Mouse (Mus musculus) ES-E14 (cell line): ENCODE measurements at regions not wholly inside any gene's neighbourhood (a gene's known extent, or its start where the extent isn't known, plus 50 kb on each side); places are given as distances from the start of the nearest gene placed in this dataset.

Experiments used
- DNase-seq: peaks from one replicate; pipeline ENCODE4 v3.0.0-alpha.2; 2013; ENCODE audit warnings: low read depth, low spot score
- H3K27ac ChIP-seq: 2 replicates; pipeline ENCODE4 v1.5.1; 2012; ENCODE audit warnings: low read depth, mild to moderate bottlenecking, low read length, moderate library complexity, mixed read lengths; ENCODE audit not compliant: poor library complexity, insufficient read depth, severe bottlenecking
- H3K36me3 ChIP-seq: 2 replicates; pipeline ENCODE4 v1.6.1; 2012; ENCODE audit warnings: mild to moderate bottlenecking, low read length, moderate library complexity, mixed read lengths; ENCODE audit not compliant: control insufficient read depth, poor library complexity, insufficient read depth, severe bottlenecking
- H3K4me1 ChIP-seq, 2 experiments: fragments of 150-350 bp in 1 of 2; sonication (generic) in 1 of 2; 2 replicates each; pipeline ENCODE4 v1.6.1; 2012; ENCODE audit warnings: low read length in 2 of 2, mild to moderate bottlenecking in 1 of 2, mixed read lengths in 1 of 2; ENCODE audit not compliant: control insufficient read depth in 2 of 2, insufficient read depth in 2 of 2, poor library complexity in 1 of 2
- H3K4me3 ChIP-seq, 2 experiments: fragments of 150-350 bp in 1 of 2; sonication (generic) in 1 of 2; 2 replicates each; pipeline ENCODE4 v1.5.1; 2012; ENCODE audit warnings: low read length in 2 of 2, low read depth in 1 of 2, mild to moderate bottlenecking in 1 of 2, mixed read lengths in 1 of 2; ENCODE audit not compliant: insufficient read depth in 1 of 2, poor library complexity in 1 of 2, severe bottlenecking in 1 of 2
- H3K9ac ChIP-seq: 2 replicates; pipeline ENCODE4 v1.6.1; 2012; ENCODE audit warnings: low read depth, mild to moderate bottlenecking, low read length, mixed read lengths; ENCODE audit not compliant: poor library complexity, insufficient read depth, severe bottlenecking
- H3K9me3 ChIP-seq: fragments of 150-350 bp; sonication (generic); 2 replicates; pipeline ENCODE4 v1.6.1; 2012; ENCODE audit warnings: low read depth, mild to moderate bottlenecking, low read length; ENCODE audit not compliant: control insufficient read depth, insufficient read depth
- CHD2 ChIP-seq: IDR thresholded peaks from 2 replicates; pipeline ENCODE4 v1.6.1; 2014; ENCODE audit warnings: mild to moderate bottlenecking, low read depth, low read length, inconsistent platforms
- HCFC1 ChIP-seq: IDR thresholded peaks from 2 replicates; pipeline ENCODE4 v1.6.1; 2012; ENCODE audit warnings: low read length, inconsistent platforms, borderline replicate concordance; ENCODE audit not compliant: insufficient read depth
- MAFK ChIP-seq: IDR thresholded peaks from 2 replicates; pipeline ENCODE4 v1.6.1; 2014; ENCODE audit warnings: mild to moderate bottlenecking, low read depth, low read length, inconsistent platforms; ENCODE audit not compliant: insufficient read depth
- ZC3H11A ChIP-seq: IDR thresholded peaks from 2 replicates; pipeline ENCODE4 v1.6.1; 2012; ENCODE audit warnings: low read depth, mild to moderate bottlenecking, inconsistent platforms, low read length, borderline replicate concordance
- ZNF384 ChIP-seq: IDR thresholded peaks from 2 replicates; pipeline ENCODE4 v1.6.1; 2012; ENCODE audit warnings: low read depth, low read length, inconsistent platforms
- in situ Hi-C, 2 experiments: fragments of 600-800 bp; cut with MboI; formaldehyde crosslinking; loops; one replicate each; pipeline ENCODE4 v1.15.1; 2025; ENCODE audit warnings: low sequenced_read_pairs in 2 of 2, inconsistent platforms in 1 of 2; ENCODE audit not compliant: unreplicated experiment in 2 of 2

GRCm38 (mm10) chr8:60827241-60827640, 63.0 kb upstream of the Hpf1 start:
- no peak overlapping the region for H3K4me3 ChIP-seq
- in situ Hi-C loops: no loop called here
- H3K9me3 ChIP-seq: no peaks in the 10 kb centered on the region
- no peaks in the 10 kb centered on the region for H3K36me3 ChIP-seq
- no peak overlapping the region for H3K9ac ChIP-seq
- no peak for DNase-seq
- TF ChIP-seq CHD2 (no peak), HCFC1 (no peak), ZNF384 (no peak), ZC3H11A (no peak), MAFK (no peak)
- H3K4me1 ChIP-seq: peaks cover 0 to under 1% of the 10 kb centered on the region in 2 experiments; a peak in 2 of 4 replicates
- H3K27ac ChIP-seq: no peak overlapping the region

- in situ Hi-C loops: no loop called here
These were observed 61.1 kb upstream of the Hpf1 start for GRCm38 (mm10) chr8:60829093-60829492.

GRCm38 (mm10) chr8:60830556-60830955, 59.7 kb upstream of the Hpf1 start:
- no peak overlapping the region for H3K27ac ChIP-seq
- in situ Hi-C loops: no loop called here
- TF ChIP-seq CHD2 (no peak), ZNF384 (no peak), HCFC1 (no peak), ZC3H11A (no peak), MAFK (no peak)

More at GRCm38 (mm10) chr8:60829093-60829492, 61.1 kb upstream of the Hpf1 start:
- Histone ChIP-seq H3K4me1 (peaks cover 4 to 5% of the 10 kb centered on the region in 2 experiments; a peak in 2 of 4 replicates), H3K4me3 (no peak overlapping the region), H3K9ac (no peak overlapping the region), H3K9me3 (no peaks in the 10 kb centered on the region), H3K27ac (no peak overlapping the region), H3K36me3 (no peaks in the 10 kb centered on the region)
- TF ChIP-seq MAFK: no peak
- no peak for TF ChIP-seq CHD2
- no peak for TF ChIP-seq HCFC1
- no peak for TF ChIP-seq ZC3H11A
- no peak for TF ChIP-seq ZNF384
- DNase-seq: no peak

GRCm38 (mm10) chr8:60838526-60838925, 51.7 kb upstream of the Hpf1 start:
- no peak for DNase-seq
- H3K4me3 ChIP-seq: no peak overlapping the region
- in situ Hi-C loops: no loop called here
- no peaks in the 10 kb centered on the region for H3K36me3 ChIP-seq
- peaks cover 4 to 6% of the 10 kb centered on the region in 2 experiments; a peak in 2 of 4 replicates for H3K4me1 ChIP-seq
- TF ChIP-seq ZNF384 (no peak), HCFC1 (no peak), CHD2 (no peak), MAFK (no peak), ZC3H11A (no peak)
- no peak overlapping the region for H3K9ac ChIP-seq
- H3K9me3 ChIP-seq: no peaks in the 10 kb centered on the region
- H3K27ac ChIP-seq: no peak overlapping the region; the same call in 1 of the 2 replicates

More at GRCm38 (mm10) chr8:60830556-60830955, 59.7 kb upstream of the Hpf1 start:
- no peaks in the 10 kb centered on the region for H3K9me3 ChIP-seq
- no peak for DNase-seq
- H3K4me1 ChIP-seq: peaks cover 5 to 7% of the 10 kb centered on the region in 2 experiments; a peak in 3 of 4 replicates
- H3K9ac ChIP-seq: no peak overlapping the region
- no peaks in the 10 kb centered on the region for H3K36me3 ChIP-seq
- H3K4me3 ChIP-seq: no peak overlapping the region
